Mouse (Mus musculus): ENCODE measurements around the gene Clasp2.

The Clasp2 gene

GRCm38 (mm10) chr9:113931375-113932099, 190.3 kb downstream of the Clasp2 start:
- DNase-seq (ENCODE audit: low read depth) = no peak

GRCm38 (mm10) chr9:113932100-113932470, 190.8 kb downstream of the Clasp2 start:
- DNase-seq (ENCODE audit: low read depth) = no peak

GRCm38 (mm10) chr9:113932501-113932900, 191.2 kb downstream of the Clasp2 start:
- DNase-seq (ENCODE audit: low read depth) = no peak

GRCm38 (mm10) chr9:113935638-113936037, 194.4 kb downstream of the Clasp2 start:
- no peak for DNase-seq (ENCODE audit: low read depth)

- DNase-seq (ENCODE audit: low read depth) = no peak
Measured at GRCm38 (mm10) chr9:113939063-113939850, 198.0 kb downstream of the Clasp2 start.

GRCm38 (mm10) chr9:113941103-113941805, 200.0 kb downstream of the Clasp2 start:
- DNase-seq (ENCODE audit: low read depth) = no peak

- no peak for DNase-seq (ENCODE audit: low read depth)
Measured at GRCm38 (mm10) chr9:113943372-113943771, 202.1 kb downstream of the Clasp2 start.

- no peak for DNase-seq (ENCODE audit: low read depth)
Measured at GRCm38 (mm10) chr9:113947216-113947615, 205.9 kb downstream of the Clasp2 start.

GRCm38 (mm10) chr9:113957777-113958176, 216.5 kb downstream of the Clasp2 start:
- DNase-seq (ENCODE audit: low read depth) = no peak

GRCm38 (mm10) chr9:113963718-113964117, 222.4 kb downstream of the Clasp2 start:
- no peak for DNase-seq (ENCODE audit: low read depth)

- no peak for DNase-seq (ENCODE audit: low read depth)
Measured at GRCm38 (mm10) chr9:113964415-113964814, 223.1 kb downstream of the Clasp2 start.

- no peak for DNase-seq (ENCODE audit: low read depth)
Measured at GRCm38 (mm10) chr9:113966838-113967237, 225.6 kb downstream of the Clasp2 start.

- DNase-seq (ENCODE audit: low read depth) = no peak
Measured at GRCm38 (mm10) chr9:113968967-113969366, 227.7 kb downstream of the Clasp2 start.

All from fibroblast of lung, adult 2 months (primary cell).